Mouse (Mus musculus) limb, embryonic 15.5 days (tissue): ENCODE data around the gene Snx6. TPM values are rescaled to one million over a fixed set of nuclear protein-coding genes. Genes with fewer than 3 reads are reported as not detected.

Experiments used
- polyA plus RNA-seq: library from polyadenylated mRNA; unstranded; fragments of >200 nt; fragmentation: Nextera tagmentation; extraction: Ambion mirVana; gene quantifications from 2 replicates; pipeline ENCODE4 v1.2.1, GENCODE M21; 2015

Gene Snx6
- polyA plus RNA-seq, 1 experiment from 2014 or later, result 165 TPM

Other genes with a start within 250 kb of the Snx6 start
- 237 and 244 TPM in 2 replicates for gene Sptssa, start 139.1 kb downstream of the Snx6 start, polyA plus RNA-seq
- gene Eapp, start 99.8 kb downstream of the Snx6 start, polyA plus RNA-seq, result 69.2 and 69.4 TPM in 2 replicates
- gene Cfl2, start 67.2 kb upstream of the Snx6 start, polyA plus RNA-seq, result 174 and 265 TPM in 2 replicates
- gene Gm20403, start 190.8 kb upstream of the Snx6 start, polyA plus RNA-seq, result not detected in 2 replicates
- gene Baz1a, start 218.6 kb upstream of the Snx6 start, polyA plus RNA-seq, result 19.9 and 20.8 TPM in 2 replicates